Mouse (Mus musculus): ENCODE data around the gene E330017A01Rik. TPM values are rescaled to one million over a fixed set of nuclear protein-coding genes. Genes with fewer than 3 reads are reported as not detected.

The E330017A01Rik gene
- total RNA-seq, 4 experiments from 2014 or later, result not detected

DNA sequence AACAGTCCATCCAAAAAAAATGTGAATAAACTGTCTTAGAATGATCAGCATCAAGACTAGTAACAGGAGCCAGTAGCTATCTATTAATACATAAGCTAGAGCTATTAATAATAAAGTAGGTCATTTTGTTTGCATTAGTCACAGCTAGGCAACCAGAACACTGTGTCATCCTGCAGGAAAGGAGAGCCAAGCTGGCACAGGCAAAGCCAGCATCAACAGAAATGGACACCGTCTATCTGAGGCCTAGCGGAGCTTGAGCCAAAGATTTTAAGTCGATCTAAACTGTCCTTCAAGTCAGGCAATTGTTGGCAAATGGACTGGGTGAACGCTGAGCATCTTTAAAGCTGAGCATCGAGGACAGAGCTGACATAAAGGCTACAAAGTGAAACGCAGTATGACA is 37.7 kb downstream of the E330017A01Rik start:
- no peak for DNase-seq (ENCODE audit: low spot score in 2 of 2)

DNA sequence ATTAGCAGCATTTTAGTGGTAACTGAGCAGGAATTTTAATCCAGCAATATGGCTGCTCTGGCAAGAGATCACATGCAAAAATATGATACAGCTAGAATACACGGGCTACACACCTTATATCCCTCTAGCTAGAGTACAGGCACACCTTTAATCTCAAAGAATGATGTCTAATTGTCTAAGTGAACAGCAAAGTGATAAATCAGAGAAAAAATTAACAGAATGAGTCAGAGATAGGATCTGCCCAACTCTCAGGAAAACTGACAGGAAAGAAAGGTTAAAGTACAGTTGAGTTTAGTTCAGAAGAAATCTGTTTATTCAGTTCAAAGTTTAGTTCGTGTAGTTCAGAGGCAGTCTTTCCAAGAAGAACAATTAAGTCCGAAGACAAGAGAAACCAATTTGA is 47.2 kb downstream of the E330017A01Rik start:
- DNase-seq (ENCODE audit: low spot score in 2 of 2), result no peak

DNA sequence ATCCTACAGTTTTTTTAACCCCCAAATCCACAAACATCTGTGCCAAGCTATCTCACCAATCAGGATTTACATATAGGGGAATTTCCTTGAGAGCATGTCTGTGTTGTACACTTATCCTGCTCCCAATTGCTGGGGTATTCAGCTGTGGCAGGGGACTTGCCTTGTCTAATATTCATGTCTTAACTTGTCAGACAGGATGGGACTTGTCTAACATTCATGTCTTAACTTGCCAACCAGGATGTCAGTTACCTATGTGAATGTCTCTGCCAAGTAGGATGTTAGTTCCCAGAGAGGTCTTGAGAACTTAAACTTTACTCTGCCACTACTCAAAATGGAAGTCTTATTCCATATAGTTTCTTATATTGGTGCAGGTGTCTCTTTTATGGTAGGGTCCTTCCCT is 49.1 kb downstream of the E330017A01Rik start:
- DNase-seq (ENCODE audit: low spot score in 2 of 2), result no peak

Other genes starting within 250 kb of the E330017A01Rik start
- gene Dcbld2, start 230.3 kb downstream of the E330017A01Rik start, total RNA-seq (2022), result 10 to 100 TPM; 12.6 to 14.7 (median 13.5) TPM
- gene St3gal6, start 114.5 kb downstream of the E330017A01Rik start, total RNA-seq (2022), result 10 to 100 TPM; 14.6 to 24.8 (median 18.9) TPM
- gene Gm813, start 21.8 kb downstream of the E330017A01Rik start, total RNA-seq (2022), result not detected
- 10 to 100 TPM; 45.1 to 57.0 (median 52.8) TPM for gene Cpox, start 31.6 kb upstream of the E330017A01Rik start, total RNA-seq (2022)
- gene Gpr15, start 80.3 kb upstream of the E330017A01Rik start, total RNA-seq (2022), result not detected
- gene Cldnd1, start 89.2 kb upstream of the E330017A01Rik start, total RNA-seq (2022), result 100 to 1,000 TPM in 2 of 4 experiments, 10 to 100 TPM in 2; 87.9 to 106 (median 100) TPM
- gene Olfr172, start 124.4 kb upstream of the E330017A01Rik start, total RNA-seq (2022), result not detected
- not detected for gene Olfr173, start 161.5 kb upstream of the E330017A01Rik start, total RNA-seq (2022)
- not detected for gene Olfr175-ps1, start 188.0 kb upstream of the E330017A01Rik start, total RNA-seq (2022)
- not detected for gene Olfr177, start 236.0 kb upstream of the E330017A01Rik start, total RNA-seq (2022)